Mouse (Mus musculus): Measurements from ENCODE around the gene Arfgef3.
"Not testable (repeated sequence)": the region's sequence is repeated elsewhere in the genome, so short reads cannot be mapped to it uniquely, and the experiment has no call there.

Gene Arfgef3

GRCm38 (mm10) chr10:18681385-18681954 is 62.3 kb downstream of the Arfgef3 start:
- DNase-seq (ENCODE audit: low read depth, low spot score), result no peak

- DNase-seq (ENCODE audit: low read depth, low spot score), result no peak
Observed at GRCm38 (mm10) chr10:18680661-18681384, 62.9 kb downstream of the Arfgef3 start.

GRCm38 (mm10) chr10:18678836-18679235 is 64.9 kb downstream of the Arfgef3 start:
- DNase-seq (ENCODE audit: low read depth, low spot score), result no peak

- DNase-seq (ENCODE audit: low read depth, low spot score), result no peak
Observed at GRCm38 (mm10) chr10:18664794-18665193, 79.0 kb downstream of the Arfgef3 start.

- DNase-seq (ENCODE audit: low read depth, low spot score), result no peak
Observed at GRCm38 (mm10) chr10:18664016-18664415, 79.7 kb downstream of the Arfgef3 start.

GRCm38 (mm10) chr10:18661606-18662220 is 82.0 kb downstream of the Arfgef3 start:
- no peak for DNase-seq (ENCODE audit: low read depth, low spot score)

GRCm38 (mm10) chr10:18660998-18661397 is 82.8 kb downstream of the Arfgef3 start:
- DNase-seq (ENCODE audit: low read depth, low spot score), result no peak

GRCm38 (mm10) chr10:18657588-18657987 is 86.2 kb downstream of the Arfgef3 start:
- no peak for DNase-seq (ENCODE audit: low read depth, low spot score)

- DNase-seq (ENCODE audit: low read depth, low spot score), result no peak
Observed at GRCm38 (mm10) chr10:18647069-18647468, 96.7 kb downstream of the Arfgef3 start.

GRCm38 (mm10) chr10:18646035-18646434 is 97.7 kb downstream of the Arfgef3 start:
- DNase-seq (ENCODE audit: low read depth, low spot score), result no peak

- DNase-seq (ENCODE audit: low read depth, low spot score), result no peak
Observed at GRCm38 (mm10) chr10:18644346-18644745, 99.4 kb downstream of the Arfgef3 start.

- DNase-seq (ENCODE audit: low read depth, low spot score), result no peak
Observed at GRCm38 (mm10) chr10:18643506-18643905, 100.2 kb downstream of the Arfgef3 start.

- DNase-seq (ENCODE audit: low read depth, low spot score), result no peak
Observed at GRCm38 (mm10) chr10:18642854-18643253, 100.9 kb downstream of the Arfgef3 start.

- DNase-seq (ENCODE audit: low read depth, low spot score), result no peak
Observed at GRCm38 (mm10) chr10:18640596-18640995, 103.2 kb downstream of the Arfgef3 start.

GRCm38 (mm10) chr10:18635450-18635849 is 108.3 kb downstream of the Arfgef3 start:
- no peak for DNase-seq (ENCODE audit: low read depth, low spot score)

- DNase-seq (ENCODE audit: low read depth, low spot score), result no peak
Observed at GRCm38 (mm10) chr10:18634405-18634985, 109.3 kb downstream of the Arfgef3 start.

- DNase-seq (ENCODE audit: low read depth, low spot score), result no peak
Observed at GRCm38 (mm10) chr10:18630498-18630897, 113.3 kb downstream of the Arfgef3 start.

GRCm38 (mm10) chr10:18627530-18627929 is 116.2 kb downstream of the Arfgef3 start:
- no peak for DNase-seq (ENCODE audit: low read depth, low spot score)

- no peak for DNase-seq (ENCODE audit: low read depth, low spot score)
Observed at GRCm38 (mm10) chr10:18612796-18613195, 131.0 kb downstream of the Arfgef3 start.

- not testable (repeated sequence) for DNase-seq (ENCODE audit: low read depth, low spot score)
Observed at GRCm38 (mm10) chr10:18604827-18605535, 138.8 kb downstream of the Arfgef3 start.

GRCm38 (mm10) chr10:18602030-18602429 is 141.7 kb downstream of the Arfgef3 start:
- DNase-seq (ENCODE audit: low read depth, low spot score), result no peak

- DNase-seq (ENCODE audit: low read depth, low spot score), result no peak
Observed at GRCm38 (mm10) chr10:18597601-18598000, 146.1 kb downstream of the Arfgef3 start.

Data from WW6 (cell line).